Mouse (Mus musculus): Measurements from ENCODE around the gene Gtf2f2. TPM values are rescaled to one million over a fixed set of nuclear protein-coding genes. Genes with fewer than 3 reads are reported as not detected.
"Not testable (repeated sequence)": the region's sequence is repeated elsewhere in the genome, so short reads cannot be mapped to it uniquely, and the experiment has no call there.

Gtf2f2 gene
- polyA plus RNA-seq, 1 experiment from 2014 or later: 35.3 TPM

DNA sequence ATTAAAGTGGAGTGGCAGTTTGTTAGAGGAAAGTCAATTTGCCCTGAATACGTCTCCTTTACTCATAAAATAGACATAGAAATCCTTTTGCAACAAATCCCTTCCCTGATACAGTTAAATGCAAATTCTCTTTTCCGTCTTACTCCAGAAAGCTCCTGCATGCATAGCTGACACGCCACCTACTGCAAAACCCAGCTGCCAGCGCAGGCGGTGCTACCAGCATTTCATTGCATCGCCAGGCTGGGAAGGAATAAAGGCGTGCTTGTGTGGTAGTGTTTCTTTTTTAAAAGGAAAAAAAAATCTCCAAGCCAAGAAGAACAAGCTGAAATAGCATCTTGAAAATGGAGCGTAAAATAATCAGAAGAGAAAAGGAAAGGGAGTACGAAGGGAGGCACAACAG is 48.4 kb downstream of the Gtf2f2 start:
- H3K9me3 ChIP-seq (replicated peaks): no peaks in the 10 kb centered on the region
- H3K4me3 ChIP-seq (replicated peaks): no peak overlapping the region
- no peak overlapping the region for H3K27ac ChIP-seq
- H3K9ac ChIP-seq: no peak overlapping the region
- 86% methylated on average over 9 of the region's 9 CpGs for WGBS (ENCODE audit: insufficient replicate concordance)
- DNase-seq: no peak
- no peak for ATAC-seq (ENCODE audit: low read depth)
- no peaks in the 10 kb centered on the region for H3K4me1 ChIP-seq (replicated peaks)
- H3K4me2 ChIP-seq: no peak overlapping the region
- H3K27me3 ChIP-seq: no peaks in the 10 kb centered on the region
- no peaks in the 10 kb centered on the region for H3K36me3 ChIP-seq

- no peak within 1 kb of the TSS for H3K4me2 ChIP-seq
- no peak for ATAC-seq (ENCODE audit: low read depth)
- WGBS (ENCODE audit: insufficient replicate concordance): 76% methylated on average over 7 of the region's 7 CpGs
These were observed 55.9 kb downstream of the Gtf2f2 start, which contains the start of gene Kctd4 for GRCm38 (mm10) chr14:75954766-75955165. Gene Kctd4, plus strand, starts transcription at chr14:75955009.

GRCm38 (mm10) chr14:75953011-75953410 is 57.7 kb downstream of the Gtf2f2 start:
- Histone ChIP-seq H3K4me3 (replicated peaks) (no peak overlapping the region), H3K27me3 (no peaks in the 10 kb centered on the region), H3K36me3 (no peaks in the 10 kb centered on the region), H3K4me2 (no peak overlapping the region), H3K9ac (no peak overlapping the region), H3K27ac (no peak overlapping the region), H3K4me1 (replicated peaks) (peaks cover under 1% of the 10 kb centered on the region; the same call in 1 of the 2 replicates), H3K9me3 (replicated peaks) (no peaks in the 10 kb centered on the region)
- DNase-seq (no peak), ATAC-seq (ENCODE audit: low read depth) (no peak)
- 59% methylated on average over 2 of the region's 2 CpGs for WGBS (ENCODE audit: insufficient replicate concordance)

More at GRCm38 (mm10) chr14:75954766-75955165, 55.9 kb downstream of the Gtf2f2 start, which contains the start of gene Kctd4:
- H3K27ac ChIP-seq: no peak within 1 kb of the TSS
- H3K9me3 ChIP-seq (replicated peaks): no peaks in the 10 kb centered on the region
- H3K36me3 ChIP-seq: no peaks in the 10 kb centered on the region
- H3K4me1 ChIP-seq (replicated peaks): no peaks in the 10 kb centered on the region
- no peak within 1 kb of the TSS for H3K4me3 ChIP-seq (replicated peaks)
- DNase-seq: no peak
- H3K9ac ChIP-seq: no peak within 1 kb of the TSS
- H3K27me3 ChIP-seq: no peaks in the 10 kb centered on the region

DNA sequence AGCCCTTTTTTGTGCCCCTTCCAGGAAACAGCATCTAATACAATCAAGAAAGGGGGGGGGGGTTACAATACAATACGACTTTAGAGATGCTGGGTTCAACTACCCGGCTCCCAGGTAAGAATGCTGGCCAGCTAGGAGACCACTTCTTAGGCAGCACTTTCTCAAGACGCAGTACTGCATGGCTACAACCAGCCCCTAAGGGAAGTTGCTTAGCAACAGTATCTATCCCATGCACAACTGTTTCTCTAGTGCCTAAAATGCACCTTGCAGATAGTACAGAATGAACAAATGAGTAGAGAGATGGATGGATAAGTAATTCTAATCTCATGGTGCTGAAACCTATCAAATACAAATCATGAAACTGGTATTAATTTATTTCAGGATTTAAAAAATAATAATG is 63.0 kb downstream of the Gtf2f2 start:
- Histone ChIP-seq H3K4me3 (replicated peaks) (no peak overlapping the region), H3K27ac (no peak overlapping the region), H3K4me2 (no peak overlapping the region), H3K36me3 (no peaks in the 10 kb centered on the region), H3K4me1 (replicated peaks) (peaks cover 6% of the 10 kb centered on the region), H3K9ac (no peak overlapping the region), H3K9me3 (replicated peaks) (no peaks in the 10 kb centered on the region), H3K27me3 (no peaks in the 10 kb centered on the region)
- WGBS (ENCODE audit: insufficient replicate concordance): 58% methylated on average over 3 of the region's 3 CpGs
- ATAC-seq (ENCODE audit: low read depth): no peak
- DNase-seq: no peak

- no peak overlapping the region for H3K4me2 ChIP-seq
- H3K27me3 ChIP-seq: no peaks in the 10 kb centered on the region
- H3K4me3 ChIP-seq (replicated peaks): no peak overlapping the region
- no peak overlapping the region for H3K27ac ChIP-seq
- no peaks in the 10 kb centered on the region; the same call in 1 of the 2 replicates for H3K4me1 ChIP-seq (replicated peaks)
- H3K9me3 ChIP-seq (replicated peaks): no peaks in the 10 kb centered on the region
- no peak for DNase-seq
- H3K9ac ChIP-seq: no peak overlapping the region
- no peaks in the 10 kb centered on the region for H3K36me3 ChIP-seq
- WGBS (ENCODE audit: insufficient replicate concordance): 78% methylated on average over 3 of the region's 3 CpGs
- ATAC-seq (ENCODE audit: low read depth): no peak
These were observed 68.3 kb downstream of the Gtf2f2 start for GRCm38 (mm10) chr14:75942365-75942764.

DNA sequence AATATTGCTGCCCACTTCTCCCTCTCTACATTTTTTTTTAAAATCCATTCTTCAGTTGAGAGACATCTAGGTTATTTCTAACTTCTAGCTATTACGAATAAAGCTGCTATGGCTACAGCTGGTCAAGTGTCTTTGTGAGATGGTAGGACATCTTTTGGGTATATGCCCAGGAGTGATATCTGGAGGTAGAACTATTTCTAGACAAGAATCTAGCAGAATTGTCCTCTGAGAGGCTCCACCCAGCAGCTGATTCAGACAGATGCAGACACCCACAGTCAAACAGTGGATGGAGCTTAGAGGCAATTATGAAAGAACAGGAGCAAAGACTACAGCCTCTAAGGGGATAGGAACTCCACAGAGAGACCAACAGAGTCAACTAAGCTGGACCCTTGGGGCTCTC is 69.2 kb downstream of the Gtf2f2 start:
- no peak overlapping the region for H3K4me2 ChIP-seq
- H3K36me3 ChIP-seq: no peaks in the 10 kb centered on the region
- no peak overlapping the region for H3K9ac ChIP-seq
- H3K9me3 ChIP-seq (replicated peaks): no peaks in the 10 kb centered on the region
- H3K27me3 ChIP-seq: no peaks in the 10 kb centered on the region
- no peak overlapping the region for H3K4me3 ChIP-seq (replicated peaks)
- H3K4me1 ChIP-seq (replicated peaks): no peaks in the 10 kb centered on the region
- ATAC-seq (ENCODE audit: low read depth): no peak
- WGBS (ENCODE audit: insufficient replicate concordance): 80% methylated on average over 1 of the region's 1 CpGs
- no peak overlapping the region for H3K27ac ChIP-seq
- no peak for DNase-seq

- no peaks in the 10 kb centered on the region for H3K36me3 ChIP-seq
- H3K27me3 ChIP-seq: no peaks in the 10 kb centered on the region
- no peaks in the 10 kb centered on the region for H3K4me1 ChIP-seq (replicated peaks)
- no peak overlapping the region for H3K9ac ChIP-seq
- H3K27ac ChIP-seq: no peak overlapping the region
- no peak for ATAC-seq (ENCODE audit: low read depth)
- 50% methylated on average over 1 of the region's 1 CpGs for WGBS (ENCODE audit: insufficient replicate concordance)
- no peak overlapping the region for H3K4me3 ChIP-seq (replicated peaks)
- H3K9me3 ChIP-seq (replicated peaks): no peaks in the 10 kb centered on the region
- no peak overlapping the region for H3K4me2 ChIP-seq
- DNase-seq: no peak
These were observed 73.0 kb downstream of the Gtf2f2 start for GRCm38 (mm10) chr14:75937714-75938113.

- Histone ChIP-seq H3K27ac (no peak overlapping the region), H3K4me3 (replicated peaks) (no peak overlapping the region), H3K27me3 (no peaks in the 10 kb centered on the region), H3K9ac (no peak overlapping the region), H3K9me3 (replicated peaks) (no peaks in the 10 kb centered on the region), H3K4me1 (replicated peaks) (no peaks in the 10 kb centered on the region), H3K4me2 (no peak overlapping the region), H3K36me3 (no peaks in the 10 kb centered on the region)
- 74% methylated on average over 2 of the region's 2 CpGs for WGBS (ENCODE audit: insufficient replicate concordance)
- ATAC-seq (ENCODE audit: low read depth) (no peak), DNase-seq (no peak)
These were observed 76.3 kb downstream of the Gtf2f2 start for GRCm38 (mm10) chr14:75934359-75934758.

GRCm38 (mm10) chr14:75931266-75931665 is 79.4 kb downstream of the Gtf2f2 start:
- no peak for ATAC-seq (ENCODE audit: low read depth)
- 89% methylated on average over 23 of the region's 23 CpGs for WGBS (ENCODE audit: insufficient replicate concordance)
- no peaks in the 10 kb centered on the region for H3K27me3 ChIP-seq
- no peak overlapping the region for H3K27ac ChIP-seq
- no peak overlapping the region for H3K4me2 ChIP-seq
- H3K4me3 ChIP-seq (replicated peaks): no peak overlapping the region
- H3K9me3 ChIP-seq (replicated peaks): no peaks in the 10 kb centered on the region
- H3K9ac ChIP-seq: no peak overlapping the region
- H3K36me3 ChIP-seq: 0 out of 2 replicates have a peak, but pooled peaks cover 2% of the 10 kb centered on the region
- no peak for DNase-seq
- no peaks in the 10 kb centered on the region for H3K4me1 ChIP-seq (replicated peaks)

DNA sequence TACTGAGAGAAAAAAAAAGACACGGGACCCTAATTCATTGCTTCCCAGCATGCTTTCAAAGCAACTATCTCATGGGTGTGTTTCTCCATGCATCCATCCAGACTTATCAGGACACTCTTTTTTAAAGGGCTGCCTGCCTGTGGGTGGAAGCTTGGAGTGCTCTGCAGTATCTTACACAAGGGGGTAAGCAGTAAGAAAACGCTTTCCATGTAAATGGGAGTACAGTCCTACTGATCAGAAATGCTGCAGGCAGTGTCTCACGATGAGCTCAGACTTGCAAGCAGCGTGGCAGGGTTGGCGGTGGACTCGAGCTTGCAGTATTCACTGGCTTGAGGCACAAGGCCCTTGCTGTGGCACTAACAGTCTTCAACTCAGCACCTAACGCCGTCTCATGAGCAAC is 81.0 kb downstream of the Gtf2f2 start:
- H3K9ac ChIP-seq; H3K27ac ChIP-seq; H3K4me1 ChIP-seq (replicated peaks); ATAC-seq (ENCODE audit: low read depth); H3K27me3 ChIP-seq; DNase-seq; H3K9me3 ChIP-seq (replicated peaks); H3K4me3 ChIP-seq (replicated peaks); H3K4me2 ChIP-seq; H3K36me3 ChIP-seq: not testable (repeated sequence)
- 89% methylated on average over 8 of the region's 8 CpGs for WGBS (ENCODE audit: insufficient replicate concordance)

GRCm38 (mm10) chr14:75923314-75924052 is 87.2 kb downstream of the Gtf2f2 start:
- Histone ChIP-seq H3K27ac (no peak overlapping the region), H3K9me3 (replicated peaks) (no peaks in the 10 kb centered on the region), H3K4me1 (replicated peaks) (peaks cover 6% of the 10 kb centered on the region), H3K36me3 (0 out of 2 replicates have a peak, but pooled peaks cover 2% of the 10 kb centered on the region), H3K27me3 (no peaks in the 10 kb centered on the region), H3K9ac (no peak overlapping the region), H3K4me3 (replicated peaks) (no peak overlapping the region), H3K4me2 (no peak overlapping the region)
- ATAC-seq (ENCODE audit: low read depth): no peak
- 91% methylated on average over 1 of the region's 1 CpGs for WGBS (ENCODE audit: insufficient replicate concordance)
- no peak for DNase-seq

- peaks cover 13% of the 10 kb centered on the region for H3K36me3 ChIP-seq
- peaks cover 5% of the 10 kb centered on the region for H3K4me1 ChIP-seq (replicated peaks)
- ATAC-seq (ENCODE audit: low read depth): peak; percentile 82
- no peak overlapping the region for H3K4me3 ChIP-seq (replicated peaks)
- no peak for DNase-seq
- H3K27me3 ChIP-seq: no peaks in the 10 kb centered on the region
- no peaks in the 10 kb centered on the region for H3K9me3 ChIP-seq (replicated peaks)
- WGBS (ENCODE audit: insufficient replicate concordance): 83% methylated on average over 2 of the region's 2 CpGs
- H3K4me2 ChIP-seq: no peak overlapping the region
- no peak overlapping the region for H3K9ac ChIP-seq
- H3K27ac ChIP-seq: peak overlapping the region; percentile 47
These were observed 98.0 kb downstream of the Gtf2f2 start for GRCm38 (mm10) chr14:75912665-75913064.

All from liver, embryonic 13.5 days (tissue).